Mouse (Mus musculus): ENCODE results near the gene 4930556J24Rik. TPM values are rescaled to one million over a fixed set of nuclear protein-coding genes. Genes with fewer than 3 reads are reported as not detected.
"Not testable (repeated sequence)": the region's sequence is repeated elsewhere in the genome, so short reads cannot be mapped to it uniquely, and the experiment has no call there.

Gene 4930556J24Rik
- 0.17 TPM in 1 of 2 replicates, not detected in the other for polyA plus RNA-seq (2015; fragmentation: Nextera tagmentation; extraction: Ambion mirVana)

DNA sequence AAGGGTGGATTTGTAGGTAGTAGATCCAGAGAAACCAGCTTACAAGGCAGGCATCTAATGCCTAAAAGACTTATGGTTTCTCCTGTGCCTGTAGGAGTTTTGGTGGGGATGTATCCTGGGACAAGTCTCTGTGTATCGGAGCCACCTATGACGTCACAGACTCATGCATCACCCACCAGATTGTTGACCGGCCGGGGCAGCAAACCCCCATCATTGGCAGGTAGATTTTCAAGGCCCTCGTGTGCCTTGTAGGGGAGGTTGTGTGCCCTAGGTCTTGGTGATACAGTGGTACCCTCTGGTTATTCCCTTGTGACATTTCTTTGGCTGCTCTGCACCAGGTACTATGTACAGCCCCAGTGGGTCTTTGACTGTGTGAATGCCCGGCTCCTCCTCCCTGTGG lies at the start of gene 4930556J24Rik:
Gene 4930556J24Rik (minus strand): TSS at position 101 of the 400 bp plus-strand sequence.
- ATAC-seq (ENCODE audit: low read depth), result no peak
- H3K27ac ChIP-seq (replicated peaks), result no peak within 1 kb of the TSS
- H3K9me3 ChIP-seq, result no peaks in the 10 kb centered on the region
- H3K27me3 ChIP-seq, result no peaks in the 10 kb centered on the region
- H3K9ac ChIP-seq, result no peak within 1 kb of the TSS
- no peak within 1 kb of the TSS for H3K4me3 ChIP-seq
- 95% methylated on average over 6 of the region's 6 CpGs for WGBS
- H3K36me3 ChIP-seq, result peaks cover 98% of the 10 kb centered on the region
- no peaks in the 10 kb centered on the region for H3K4me1 ChIP-seq (replicated peaks)
- H3K4me2 ChIP-seq, result no peak within 1 kb of the TSS

DNA sequence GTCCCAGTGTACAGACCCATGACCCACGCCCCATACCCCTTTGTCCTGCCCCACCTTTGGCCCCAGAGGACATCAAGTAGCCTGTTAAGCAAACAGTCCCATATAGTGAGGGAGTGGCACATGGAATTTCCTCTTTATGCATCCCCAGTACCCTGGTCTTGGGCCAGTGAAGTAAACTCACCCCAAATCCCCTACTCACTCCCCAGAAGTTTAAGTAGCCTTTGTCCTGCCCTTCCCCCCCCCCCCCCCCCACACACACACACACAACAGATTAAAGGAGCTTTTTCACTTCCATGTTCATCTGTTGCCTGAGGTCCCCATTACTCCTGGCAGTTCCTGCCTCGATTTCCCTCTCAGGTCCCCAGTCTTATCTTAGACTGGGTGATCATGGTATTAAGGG lies 46.7 kb upstream of the 4930556J24Rik start:
- Histone ChIP-seq H3K9ac (no peak overlapping the region), H3K9me3 (no peaks in the 10 kb centered on the region), H3K4me1 (replicated peaks) (no peaks in the 10 kb centered on the region), H3K27me3 (no peaks in the 10 kb centered on the region), H3K36me3 (no peaks in the 10 kb centered on the region), H3K4me2 (no peak overlapping the region), H3K4me3 (no peak overlapping the region), H3K27ac (replicated peaks) (no peak overlapping the region)
- 74% methylated on average over 2 of the region's 2 CpGs for WGBS
- ATAC-seq (ENCODE audit: low read depth), result no peak

DNA sequence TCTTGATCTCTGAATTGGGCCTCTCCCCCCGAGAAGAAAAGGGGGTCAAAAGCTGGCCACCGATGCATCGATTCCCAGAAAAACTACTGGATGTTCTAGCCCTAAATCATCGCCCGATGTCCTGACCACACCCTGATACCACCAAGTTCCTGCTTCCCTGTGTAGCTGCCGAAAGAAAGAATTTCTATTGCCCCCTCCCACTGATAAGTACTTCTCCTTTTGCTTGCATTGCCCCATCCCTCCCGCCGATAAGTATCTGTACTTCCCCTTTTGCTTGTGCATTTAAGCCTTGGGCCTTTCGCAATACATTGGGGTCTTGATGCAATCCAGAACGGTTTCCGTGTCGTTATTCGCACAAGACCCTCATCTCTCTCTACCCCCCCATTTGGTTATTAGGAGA lies 45.5 kb upstream of the 4930556J24Rik start:
- H3K4me3 ChIP-seq; H3K36me3 ChIP-seq; ATAC-seq (ENCODE audit: low read depth); H3K27ac ChIP-seq (replicated peaks); H3K9ac ChIP-seq; H3K27me3 ChIP-seq; H3K4me2 ChIP-seq; H3K4me1 ChIP-seq (replicated peaks); H3K9me3 ChIP-seq: not testable (repeated sequence)
- WGBS, result 89% methylated on average over 13 of the region's 13 CpGs

- whole genome bisulfite sequencing, result 86% methylated on average over 14 of the region's 14 CpGs
- H3K4me3 ChIP-seq; H3K4me2 ChIP-seq; H3K27ac ChIP-seq (replicated peaks); H3K36me3 ChIP-seq; H3K27me3 ChIP-seq; ATAC-seq (ENCODE audit: low read depth); H3K9ac ChIP-seq; H3K4me1 ChIP-seq (replicated peaks): not testable (repeated sequence)
- peaks cover 11% of the 10 kb centered on the region; the same call in 1 of the 2 replicates for H3K9me3 ChIP-seq
Observed at GRCm38 (mm10) chr11:4015796-4016195, 39.2 kb upstream of the 4930556J24Rik start.

GRCm38 (mm10) chr11:4012616-4013015 lies 36.0 kb upstream of the 4930556J24Rik start:
- Histone ChIP-seq H3K9ac (no peak overlapping the region), H3K9me3 (peaks cover 11% of the 10 kb centered on the region; the same call in 1 of the 2 replicates), H3K36me3 (no peaks in the 10 kb centered on the region), H3K4me2 (no peak overlapping the region), H3K27ac (replicated peaks) (no peak overlapping the region), H3K27me3 (no peaks in the 10 kb centered on the region), H3K4me1 (replicated peaks) (no peaks in the 10 kb centered on the region), H3K4me3 (no peak overlapping the region)
- whole genome bisulfite sequencing, result 88% methylated on average over 1 of the region's 1 CpGs
- no peak for ATAC-seq (ENCODE audit: low read depth)

- Histone ChIP-seq H3K4me3 (no peak overlapping the region), H3K9ac (no peak overlapping the region)
- ATAC-seq (ENCODE audit: low read depth), result no peak
Observed at GRCm38 (mm10) chr11:4006462-4006861, 29.9 kb upstream of the 4930556J24Rik start.

DNA sequence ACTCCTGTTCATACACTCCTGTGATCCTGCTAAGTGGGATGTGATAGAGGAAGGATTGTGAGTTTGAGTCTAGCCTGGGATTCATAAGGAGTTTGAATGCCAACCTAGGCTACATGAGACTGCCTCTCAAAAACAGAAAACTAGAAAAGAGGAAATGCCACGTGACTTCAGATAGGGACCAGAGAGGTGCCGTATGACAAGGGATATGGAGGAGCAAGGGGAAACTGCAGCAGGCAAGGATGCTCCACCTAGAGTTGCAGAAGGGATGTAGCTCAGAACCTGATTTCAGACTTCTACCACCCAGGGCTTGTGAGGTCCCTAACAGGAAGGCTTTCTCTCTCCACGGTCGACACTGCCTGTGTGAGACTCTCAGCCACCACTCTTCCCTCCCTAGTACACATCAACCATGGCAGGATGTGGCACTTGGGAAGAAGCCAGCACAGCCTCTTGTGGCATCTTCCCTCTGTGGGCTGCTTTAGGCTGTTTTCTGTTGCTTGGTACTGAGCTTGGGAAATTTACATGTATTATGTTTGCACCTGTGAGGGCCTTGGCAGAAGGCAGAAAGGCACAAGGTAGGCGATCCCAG lies 28.7 kb upstream of the 4930556J24Rik start:
- Histone ChIP-seq H3K36me3 (no peaks in the 10 kb centered on the region), H3K4me3 (no peak overlapping the region), H3K27ac (replicated peaks) (no peak overlapping the region), H3K9me3 (no peaks in the 10 kb centered on the region), H3K9ac (no peak overlapping the region), H3K4me2 (no peak overlapping the region), H3K27me3 (peaks cover 7% of the 10 kb centered on the region), H3K4me1 (replicated peaks) (no peaks in the 10 kb centered on the region)
- ATAC-seq (ENCODE audit: low read depth), result no peak
- 71% methylated on average over 5 of the region's 5 CpGs for WGBS

More at GRCm38 (mm10) chr11:4006462-4006861, 29.9 kb upstream of the 4930556J24Rik start:
- no peak overlapping the region for H3K27ac ChIP-seq (replicated peaks)
- H3K27me3 ChIP-seq, result no peaks in the 10 kb centered on the region
- H3K9me3 ChIP-seq, result no peaks in the 10 kb centered on the region
- 92% methylated on average over 3 of the region's 3 CpGs for WGBS
- H3K4me1 ChIP-seq (replicated peaks), result no peaks in the 10 kb centered on the region
- H3K36me3 ChIP-seq, result no peaks in the 10 kb centered on the region
- H3K4me2 ChIP-seq, result no peak overlapping the region

- no peak overlapping the region for H3K4me3 ChIP-seq
- H3K4me2 ChIP-seq, result no peak overlapping the region
- H3K27ac ChIP-seq (replicated peaks), result no peak overlapping the region
- no peak for ATAC-seq (ENCODE audit: low read depth)
- H3K4me1 ChIP-seq (replicated peaks), result peaks cover 12% of the 10 kb centered on the region; the same call in 1 of the 2 replicates
- peaks cover 44% of the 10 kb centered on the region for H3K27me3 ChIP-seq
- H3K9ac ChIP-seq, result no peak overlapping the region
- H3K36me3 ChIP-seq, result no peaks in the 10 kb centered on the region
- 11% methylated on average over 5 of the region's 5 CpGs for WGBS
- no peaks in the 10 kb centered on the region for H3K9me3 ChIP-seq
Observed at GRCm38 (mm10) chr11:4001603-4002002, 25.0 kb upstream of the 4930556J24Rik start.

DNA sequence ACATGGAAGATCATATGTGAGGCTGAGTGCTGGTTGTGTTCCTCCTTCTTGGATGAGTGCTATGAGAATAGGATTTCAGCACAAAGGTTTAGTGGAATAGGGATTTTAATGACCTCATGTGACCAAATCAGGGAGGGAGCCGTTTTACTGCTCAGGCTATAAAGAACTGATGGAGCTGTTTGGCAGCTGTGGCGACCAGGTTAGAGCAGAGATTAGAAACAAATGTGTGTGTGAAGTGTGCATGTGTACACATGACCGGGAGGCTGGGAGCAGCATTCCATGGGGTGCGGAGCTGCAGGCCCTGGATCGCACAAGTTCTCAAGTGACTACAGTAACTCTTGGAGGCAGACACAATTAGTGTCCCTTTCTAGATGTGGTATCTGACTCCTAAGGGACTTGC lies 23.0 kb upstream of the 4930556J24Rik start:
- H3K27me3 ChIP-seq, result peaks cover 50% of the 10 kb centered on the region
- peaks cover 12% of the 10 kb centered on the region; the same call in 1 of the 2 replicates for H3K4me1 ChIP-seq (replicated peaks)
- H3K9ac ChIP-seq, result no peak overlapping the region
- WGBS, result 48% methylated on average over 5 of the region's 5 CpGs
- no peak for ATAC-seq (ENCODE audit: low read depth)
- no peak overlapping the region for H3K27ac ChIP-seq (replicated peaks)
- no peaks in the 10 kb centered on the region for H3K9me3 ChIP-seq
- no peak overlapping the region for H3K4me3 ChIP-seq
- no peak overlapping the region for H3K4me2 ChIP-seq
- no peaks in the 10 kb centered on the region for H3K36me3 ChIP-seq

DNA sequence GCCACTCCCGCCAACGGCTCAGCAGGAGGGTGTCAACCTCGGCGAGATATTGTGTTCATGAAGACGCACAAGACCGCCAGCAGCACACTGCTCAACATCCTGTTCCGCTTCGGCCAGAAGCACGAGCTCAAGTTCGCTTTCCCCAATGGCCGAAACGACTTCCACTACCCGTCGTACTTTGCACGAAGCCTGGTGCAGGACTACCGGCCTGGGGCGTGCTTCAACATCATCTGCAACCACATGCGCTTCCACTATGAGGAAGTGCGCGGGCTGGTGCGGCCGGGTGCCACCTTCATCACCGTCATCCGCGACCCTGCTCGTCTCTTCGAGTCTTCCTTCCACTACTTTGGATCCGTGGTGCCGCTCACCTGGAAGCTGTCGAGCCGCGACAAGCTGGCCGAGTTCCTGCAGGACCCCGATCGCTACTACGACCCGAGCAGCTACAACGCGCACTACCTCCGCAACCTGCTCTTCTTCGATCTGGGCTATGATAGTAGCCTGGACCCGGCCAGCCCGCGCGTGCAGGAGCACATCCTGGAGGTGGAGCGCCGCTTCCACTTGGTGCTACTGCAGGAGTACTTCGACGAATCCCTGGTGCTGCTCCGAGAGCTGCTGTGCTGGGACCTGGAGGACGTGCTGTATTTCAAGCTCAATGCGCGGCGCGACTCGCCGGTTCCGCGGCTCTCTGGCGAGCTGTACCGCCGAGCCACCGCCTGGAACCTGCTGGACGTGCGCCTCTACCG lies 21.6 kb upstream of the 4930556J24Rik start:
- Histone ChIP-seq H3K9ac (peak overlapping the region; percentile 22; the same call in 1 of the 2 replicates), H3K36me3 (no peaks in the 10 kb centered on the region), H3K27me3 (peaks cover 50% of the 10 kb centered on the region), H3K4me2 (peak overlapping the region; percentile 54), H3K9me3 (no peaks in the 10 kb centered on the region), H3K4me1 (replicated peaks) (peaks cover 12% of the 10 kb centered on the region; the same call in 1 of the 2 replicates), H3K4me3 (peak overlapping the region; percentile 33), H3K27ac (replicated peaks) (no peak overlapping the region)
- 7% methylated on average over 66 of the region's 66 CpGs for WGBS
- no peak for ATAC-seq (ENCODE audit: low read depth)

- WGBS, result 87% methylated on average over 3 of the region's 3 CpGs
Observed at GRCm38 (mm10) chr11:3996840-3997239, 20.3 kb upstream of the 4930556J24Rik start.

GRCm38 (mm10) chr11:3995511-3995910 lies 18.9 kb upstream of the 4930556J24Rik start:
- 86% methylated on average over 5 of the region's 5 CpGs for WGBS
- no peaks in the 10 kb centered on the region for H3K36me3 ChIP-seq

More at GRCm38 (mm10) chr11:3996840-3997239, 20.3 kb upstream of the 4930556J24Rik start:
- H3K4me3 ChIP-seq, result no peak overlapping the region
- no peak overlapping the region for H3K4me2 ChIP-seq
- no peak overlapping the region for H3K9ac ChIP-seq
- H3K36me3 ChIP-seq, result no peaks in the 10 kb centered on the region
- H3K9me3 ChIP-seq, result no peaks in the 10 kb centered on the region
- ATAC-seq (ENCODE audit: low read depth), result no peak
- no peak overlapping the region for H3K27ac ChIP-seq (replicated peaks)
- H3K4me1 ChIP-seq (replicated peaks), result peaks cover 12% of the 10 kb centered on the region; the same call in 1 of the 2 replicates
- peaks cover 50% of the 10 kb centered on the region for H3K27me3 ChIP-seq

More at GRCm38 (mm10) chr11:3995511-3995910, 18.9 kb upstream of the 4930556J24Rik start:
- no peak for ATAC-seq (ENCODE audit: low read depth)
- Histone ChIP-seq H3K27me3 (peaks cover 45% of the 10 kb centered on the region), H3K4me3 (no peak overlapping the region), H3K27ac (replicated peaks) (no peak overlapping the region), H3K9me3 (no peaks in the 10 kb centered on the region), H3K4me2 (no peak overlapping the region), H3K4me1 (replicated peaks) (peaks cover 12% of the 10 kb centered on the region; the same call in 1 of the 2 replicates), H3K9ac (no peak overlapping the region)

Data from neural tube, embryonic 13.5 days (tissue).